Mouse (Mus musculus) adrenal gland, adult 18-20 months (tissue): ENCODE measurements around the gene Gls. TPM values are rescaled to one million over a fixed set of nuclear protein-coding genes. Genes with fewer than 3 reads are reported as not detected.
A peak's percentile ranks its signal among the peaks of the same experiment; 100 is the strongest.

Experiments
- DNase-seq, 2 experiments: peaks; one replicate each; pipeline ENCODE4 v3.0.0; 2021 to 2022; ENCODE audit warnings: low spot score in 2 of 2
- total RNA-seq, 2 experiments: library from RNA; stranded (reverse); gene quantifications; 1 replicate in 1 of 2; 2 replicates in 1 of 2; pipeline ENCODE4 v1.2.3; 2021

Gls gene
- total RNA-seq, 2 experiments from 2014 or later = 88.3 to 101 TPM

DNA sequence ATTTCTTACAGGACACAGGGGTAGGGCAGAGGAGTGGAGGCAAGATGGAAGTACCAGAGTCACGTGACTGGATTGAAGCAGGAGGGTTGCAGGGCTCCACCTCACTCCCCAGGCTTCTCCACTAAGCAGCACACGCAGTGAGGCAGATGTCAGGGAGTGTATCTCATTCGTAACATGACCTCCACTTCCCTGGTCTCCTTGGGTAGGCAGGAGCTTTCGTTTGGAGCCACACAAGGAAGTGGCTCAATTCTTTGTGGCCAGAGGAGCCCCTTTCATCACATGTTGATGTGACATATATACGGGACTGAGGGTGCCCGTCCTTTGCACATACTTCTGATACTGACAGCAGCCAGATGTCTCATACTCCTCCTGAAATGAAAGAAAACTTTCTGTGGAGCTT lies 103.2 kb downstream of the Gls start:
- no peak for DNase-seq

DNA sequence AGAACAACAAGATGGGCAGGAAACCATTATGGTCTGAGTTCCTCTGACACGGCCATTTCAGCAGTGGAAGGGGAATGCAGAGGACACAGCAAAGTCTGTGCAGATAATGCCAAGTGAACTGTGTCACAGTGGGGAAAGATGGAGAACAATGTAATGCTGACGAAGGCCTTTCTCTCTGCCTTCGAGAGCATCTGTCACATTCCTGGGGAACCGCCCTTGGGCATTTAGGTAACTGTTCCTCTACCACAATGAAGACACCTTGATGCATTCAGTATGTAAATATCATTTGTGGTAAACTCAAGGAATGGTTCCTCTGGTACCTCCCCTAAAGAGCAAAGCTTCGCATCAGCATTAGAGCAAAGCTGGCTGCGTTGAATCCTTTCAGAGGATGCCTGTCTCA lies 105.7 kb downstream of the Gls start:
- DNase-seq = no peak

DNA sequence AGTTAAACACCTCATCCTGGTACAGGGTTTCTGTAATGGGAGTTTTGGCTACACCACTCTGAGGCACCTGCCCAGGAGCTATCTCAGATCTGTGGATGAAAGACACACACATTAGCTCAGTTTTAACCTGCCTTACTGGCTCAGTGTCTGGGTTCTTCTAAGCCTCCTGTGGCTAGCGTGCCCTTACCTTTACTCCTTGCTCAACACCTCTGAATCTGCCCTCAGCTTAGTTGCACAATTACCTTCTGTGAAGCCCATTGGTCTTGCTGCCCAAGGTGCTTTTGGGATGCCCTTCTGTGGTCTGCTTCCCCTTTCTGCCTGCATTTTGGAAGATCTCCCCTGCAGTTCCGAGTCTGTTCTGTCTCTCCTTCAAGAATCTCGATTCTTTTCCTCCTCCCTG lies 108.2 kb downstream of the Gls start:
- no peak for DNase-seq

DNA sequence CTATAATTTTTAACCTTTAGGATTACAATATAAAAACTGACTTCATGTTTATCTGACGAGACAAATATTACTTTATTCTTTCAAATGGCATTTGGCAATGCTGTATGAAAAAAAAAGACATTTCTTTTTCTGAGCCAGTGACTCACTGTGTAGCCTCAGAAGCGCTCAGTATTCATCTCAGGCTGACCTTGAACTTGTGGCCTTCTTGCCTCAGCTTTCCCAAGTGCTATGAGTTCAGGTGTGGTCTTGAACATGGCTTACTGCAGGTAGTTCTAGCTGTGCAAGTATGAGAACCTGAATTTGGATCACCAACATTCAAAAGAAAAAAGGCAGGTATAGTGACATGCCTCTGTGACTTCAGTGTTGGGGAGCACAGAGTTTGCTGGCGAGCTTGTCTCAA lies 112.0 kb downstream of the Gls start:
- DNase-seq = no peak

DNA sequence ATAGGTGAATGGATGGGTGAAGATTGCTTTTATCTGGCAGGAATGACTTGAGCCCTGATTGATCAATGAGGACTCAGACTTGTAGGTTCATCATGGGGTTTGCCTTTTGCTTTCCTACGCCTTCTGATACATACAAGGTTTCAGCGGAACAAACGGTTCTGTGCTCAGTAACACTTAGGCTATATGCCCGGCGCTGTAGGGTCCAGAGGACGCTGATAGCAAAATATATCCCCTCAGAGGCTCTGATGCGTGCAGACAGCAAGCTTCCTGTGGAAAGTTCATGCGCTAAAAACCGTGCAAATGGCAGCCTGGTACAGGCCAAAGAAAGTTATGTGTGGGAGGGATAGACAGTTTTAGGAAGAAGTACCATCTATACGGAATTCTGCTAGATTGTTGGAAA lies 112.8 kb downstream of the Gls start:
- DNase-seq = no peak

DNA sequence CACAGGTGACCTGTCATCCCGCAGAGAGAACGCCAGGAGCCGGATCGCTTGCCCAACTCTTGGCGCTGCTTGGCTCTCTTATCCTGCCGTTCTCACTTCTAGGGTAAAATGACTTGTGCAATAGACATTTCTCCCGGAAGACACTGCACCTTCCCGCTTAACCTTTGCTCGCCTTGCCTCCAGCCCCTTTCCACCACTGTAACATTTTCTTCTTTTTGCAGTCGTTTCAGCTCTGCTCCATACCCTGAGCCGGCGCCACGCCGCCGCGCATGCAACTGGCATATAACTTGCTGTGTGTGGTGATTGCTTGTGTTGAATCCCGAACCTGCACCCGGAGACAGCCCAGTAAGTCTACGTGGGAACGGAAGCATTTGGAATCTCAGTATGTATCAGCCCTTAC lies 113.3 kb downstream of the Gls start:
- peak in 1 of 2 experiments; percentile 32 for DNase-seq

DNA sequence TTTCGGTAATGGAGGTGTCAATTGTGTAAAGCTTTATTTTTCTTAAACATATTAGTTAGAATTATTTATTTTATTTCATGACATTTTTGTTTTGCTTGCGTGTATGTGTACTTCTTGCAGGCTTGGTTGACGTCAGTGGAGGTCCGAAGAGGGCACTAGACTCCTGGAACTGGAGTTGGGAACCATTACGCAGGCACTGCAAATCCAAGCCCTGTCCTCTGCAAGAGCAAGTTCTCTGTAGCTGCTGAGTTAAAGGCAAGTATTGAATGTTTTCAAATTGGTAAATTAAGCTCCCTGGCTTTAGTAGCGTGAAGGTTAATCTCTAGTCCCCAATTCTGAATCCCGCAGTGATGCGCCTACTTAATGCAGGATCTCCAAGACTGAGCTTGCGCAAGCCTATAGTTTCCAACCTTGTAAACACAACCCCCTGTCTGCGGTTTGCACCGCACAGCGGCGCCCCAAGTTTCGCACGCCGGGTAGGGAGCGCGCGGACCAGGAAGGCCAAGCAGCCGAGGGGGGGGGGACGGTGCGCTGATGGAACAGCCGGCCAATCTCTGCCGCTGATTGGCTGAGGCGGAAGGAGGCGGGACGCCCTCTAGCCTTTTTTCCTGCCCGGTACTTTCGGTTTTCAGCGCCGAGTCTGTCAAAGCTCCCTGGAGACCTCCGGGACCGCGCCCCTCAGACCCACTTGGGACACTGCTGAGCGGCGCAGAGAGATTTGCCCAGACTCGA lies 114.0 kb downstream of the Gls start, which contains the start of gene Stat1:
TSS of gene Stat1 (plus strand) at position 581 of the 732 bp plus-strand sequence.
- peak; percentile 74 to 77 for DNase-seq

DNA sequence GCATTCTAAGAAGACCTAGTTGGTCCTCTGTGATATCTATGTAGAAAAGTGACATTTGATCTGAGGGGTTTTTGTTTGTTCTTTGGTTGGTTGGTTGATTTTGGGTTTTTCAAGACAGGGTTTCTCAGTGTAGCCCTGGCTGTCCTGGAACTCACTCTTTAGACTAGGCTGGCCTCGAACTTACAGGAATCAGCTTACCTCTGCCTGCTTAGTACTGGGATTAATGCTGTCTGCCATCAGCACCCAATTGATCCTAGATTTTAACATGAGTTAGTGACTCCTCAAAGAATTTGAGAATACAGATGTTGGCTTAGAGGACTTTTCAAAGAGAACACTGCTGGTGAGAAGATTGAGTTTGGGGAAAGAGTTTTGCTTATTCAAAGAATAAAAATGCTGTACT lies 115.3 kb downstream of the Gls start:
- no peak for DNase-seq

DNA sequence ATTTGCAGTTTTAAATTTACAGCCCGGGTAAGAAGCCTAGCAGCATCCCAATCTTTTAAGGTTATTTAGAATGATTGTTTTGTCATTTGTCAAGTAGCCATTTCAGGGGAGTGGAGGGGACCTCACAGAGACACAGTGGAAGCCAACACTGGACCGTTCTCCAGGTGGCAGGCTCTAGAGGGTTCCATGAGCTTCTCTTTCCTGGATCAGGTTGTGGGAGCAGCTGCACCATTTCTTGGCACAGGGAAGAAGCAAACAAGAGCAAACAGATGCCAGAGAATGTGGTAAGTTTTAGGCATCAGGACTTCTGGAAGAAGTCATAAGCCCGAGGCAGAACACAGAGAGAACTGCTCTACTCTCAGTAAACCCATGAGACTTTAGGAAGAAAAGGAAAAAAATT lies 116.6 kb downstream of the Gls start:
- no peak for DNase-seq

DNA sequence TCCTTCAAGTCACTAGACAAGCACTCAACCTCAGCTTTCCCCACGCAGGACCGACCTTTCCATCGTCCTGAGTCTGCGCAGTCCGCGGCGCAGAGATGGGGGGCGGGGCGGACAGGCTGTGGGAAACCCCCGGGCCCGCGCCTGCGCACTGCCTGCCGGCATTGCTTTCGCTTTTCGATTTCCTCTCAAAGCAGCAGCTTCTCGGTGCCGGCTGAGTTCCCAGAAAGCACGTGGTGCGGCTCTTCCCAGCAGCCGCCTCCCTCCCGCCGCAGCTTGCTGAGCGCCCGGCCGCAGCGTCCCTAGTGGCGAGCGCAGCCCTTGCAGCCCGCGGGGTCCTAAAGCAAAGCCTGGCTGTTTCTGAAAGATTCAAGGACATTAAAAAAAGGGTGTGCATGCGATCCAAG lies 119.4 kb downstream of the Gls start:
- DNase-seq = peak; percentile 98 to 99

Other genes with a start within 250 kb of the Gls start
- gene Stat4, start 246.1 kb downstream of the Gls start, total RNA-seq = under 1 TPM; 0.27 to 0.77 TPM
- 100 to 1,000 TPM in 1 of 2 experiments, 10 to 100 TPM in 1; 93.0 to 102 TPM for gene Stat1, start 113.8 kb downstream of the Gls start, total RNA-seq